Mouse (Mus musculus): ENCODE measurements around the gene Olfr1289. TPM values are rescaled to one million over a fixed set of nuclear protein-coding genes. Genes with fewer than 3 reads are reported as not detected.

Gene Olfr1289
- polyA plus RNA-seq (2012; rRNA removed), result not detected in 2 replicates

DNA sequence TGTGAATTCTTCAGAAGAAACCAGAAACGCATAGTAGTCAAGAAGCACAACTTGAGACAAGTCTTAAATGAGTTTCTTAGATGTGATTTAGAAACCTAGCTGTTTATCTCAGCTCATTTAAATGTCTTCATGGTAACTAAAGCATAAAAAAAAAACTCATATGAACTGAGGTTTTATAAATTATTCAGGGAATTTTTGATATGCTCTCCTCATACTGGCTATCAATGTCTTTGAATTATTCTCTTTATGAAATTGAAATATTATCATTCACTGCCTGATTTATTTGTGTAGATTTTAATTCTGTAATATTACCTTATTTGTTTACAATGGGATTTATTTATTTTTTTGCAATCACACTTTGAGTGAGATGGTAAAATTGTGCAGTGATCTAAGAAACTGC lies at the start of gene Olfr1289:
TSS of gene Olfr1289 (plus strand) at position 301 of the 400 bp plus-strand sequence.
- TF ChIP-seq POLR2A (IDR thresholded peaks at IDR 0.05; ENCODE audit: borderline replicate concordance, extremely low read depth, insufficient read depth, insufficient read length, poor library complexity, severe bottlenecking), result no peak
- TF ChIP-seq CTCF (IDR thresholded peaks at IDR 0.05; ENCODE audit: borderline replicate concordance, extremely low read depth, insufficient read depth, insufficient read length), result no peak
- DNase-seq (ENCODE audit: low read depth), result no peak

DNA sequence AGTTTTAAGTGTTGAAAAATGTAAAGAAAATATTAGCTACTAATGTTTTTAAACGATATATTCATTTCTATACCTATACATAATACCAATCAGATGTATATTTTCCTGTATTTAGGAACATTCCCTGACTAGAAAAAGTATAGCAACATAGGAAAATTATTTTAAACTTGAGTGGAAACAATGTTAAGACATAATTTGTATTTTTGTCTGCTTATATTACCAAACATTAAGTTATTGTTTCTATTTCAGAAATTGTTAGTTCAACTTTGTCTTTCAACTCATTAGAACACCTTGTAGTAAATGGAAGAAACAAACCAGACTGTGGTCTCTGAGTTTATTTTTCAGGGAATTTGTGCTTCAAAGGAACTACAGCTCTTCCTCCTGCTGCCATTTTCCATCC lies 31.8 kb upstream of the Olfr1289 start, which contains the start of gene Olfr1287:
TSS of gene Olfr1287 (plus strand) at position 301 of the 400 bp plus-strand sequence.
- no peak for DNase-seq (ENCODE audit: low read depth)
- TF ChIP-seq POLR2A (IDR thresholded peaks at IDR 0.05; ENCODE audit: borderline replicate concordance, extremely low read depth, insufficient read depth, insufficient read length, poor library complexity, severe bottlenecking), result no peak
- no peak for TF ChIP-seq CTCF (IDR thresholded peaks at IDR 0.05; ENCODE audit: borderline replicate concordance, extremely low read depth, insufficient read depth, insufficient read length)

DNA sequence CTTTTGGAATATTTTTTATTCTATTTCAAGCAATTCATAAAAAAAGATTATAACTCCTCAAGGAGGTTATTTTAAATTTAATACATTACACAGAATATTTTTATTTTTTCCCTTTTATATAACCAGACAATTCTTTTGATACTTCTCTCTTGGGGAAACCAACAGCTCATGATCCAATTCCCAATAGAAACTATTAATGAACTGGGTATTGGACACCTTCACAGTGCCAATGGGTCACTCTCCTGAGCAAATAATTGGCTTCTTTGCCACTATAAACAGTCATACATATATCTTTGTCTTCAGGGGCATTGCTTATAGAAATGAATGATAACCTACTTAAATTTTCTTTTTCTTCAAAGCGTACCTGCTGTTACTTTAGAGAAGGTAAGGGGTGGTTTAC lies 6.8 kb upstream of the Olfr1289 start, which contains the start of gene Olfr1288:
TSS of gene Olfr1288 (plus strand) at position 301 of the 400 bp plus-strand sequence.
- TF ChIP-seq CTCF (IDR thresholded peaks at IDR 0.05; ENCODE audit: borderline replicate concordance, extremely low read depth, insufficient read depth, insufficient read length), result no peak
- TF ChIP-seq POLR2A (IDR thresholded peaks at IDR 0.05; ENCODE audit: borderline replicate concordance, extremely low read depth, insufficient read depth, insufficient read length, poor library complexity, severe bottlenecking), result no peak
- DNase-seq (ENCODE audit: low read depth), result no peak

DNA sequence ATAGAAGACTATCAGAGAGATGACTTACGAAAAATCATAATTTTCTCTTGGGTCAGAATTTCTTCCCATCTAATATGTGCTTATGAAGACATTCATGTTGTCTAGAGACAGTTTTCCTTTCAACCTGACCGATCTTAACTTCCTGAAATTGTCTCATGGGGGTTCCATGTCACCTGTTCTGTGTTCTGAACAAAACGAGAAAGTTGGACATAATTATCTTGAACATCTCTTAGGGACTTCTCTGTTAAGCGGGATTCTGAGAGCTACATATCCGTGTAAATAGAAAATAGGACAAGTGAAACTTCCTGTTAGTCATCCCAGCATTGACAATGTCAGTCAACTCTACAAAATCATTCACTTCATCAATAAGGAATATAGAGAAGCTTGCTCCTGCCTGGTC lies 13.1 kb downstream of the Olfr1289 start, which contains the start of gene Olfr1290:
TSS of gene Olfr1290 (minus strand) at position 101 of the 400 bp plus-strand sequence.
- TF ChIP-seq CTCF (IDR thresholded peaks at IDR 0.05; ENCODE audit: borderline replicate concordance, extremely low read depth, insufficient read depth, insufficient read length) (no peak), POLR2A (IDR thresholded peaks at IDR 0.05; ENCODE audit: borderline replicate concordance, extremely low read depth, insufficient read depth, insufficient read length, poor library complexity, severe bottlenecking) (no peak)

DNA sequence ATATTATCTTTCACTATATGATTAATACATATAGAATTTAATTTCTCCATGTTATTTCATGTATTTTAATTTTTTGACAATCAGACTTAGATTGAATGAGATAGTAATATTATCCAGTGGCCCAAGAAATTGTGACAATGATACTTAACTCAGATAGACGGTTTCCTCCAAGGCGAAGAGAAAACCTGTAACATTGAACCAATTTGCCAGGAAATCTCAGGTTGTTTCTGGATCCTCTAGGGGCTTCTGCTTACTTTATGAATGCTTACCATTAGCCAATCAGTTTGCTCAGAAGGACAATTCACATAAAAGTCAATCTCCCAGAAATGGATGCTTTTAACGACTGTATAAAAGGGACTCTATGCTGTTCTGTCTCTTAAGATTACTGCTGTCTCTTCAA lies 16.3 kb downstream of the Olfr1289 start, which contains the start of gene Olfr1291-ps1:
TSS of gene Olfr1291-ps1 (plus strand) at position 301 of the 400 bp plus-strand sequence.
- DNase-seq (ENCODE audit: low read depth), result no peak
- TF ChIP-seq POLR2A (IDR thresholded peaks at IDR 0.05; ENCODE audit: borderline replicate concordance, extremely low read depth, insufficient read depth, insufficient read length, poor library complexity, severe bottlenecking) (no peak), CTCF (IDR thresholded peaks at IDR 0.05; ENCODE audit: borderline replicate concordance, extremely low read depth, insufficient read depth, insufficient read length) (no peak)

More for the DNA sequence above, 13.1 kb downstream of the Olfr1289 start, which contains the start of gene Olfr1290:
- no peak for DNase-seq (ENCODE audit: low read depth)

DNA sequence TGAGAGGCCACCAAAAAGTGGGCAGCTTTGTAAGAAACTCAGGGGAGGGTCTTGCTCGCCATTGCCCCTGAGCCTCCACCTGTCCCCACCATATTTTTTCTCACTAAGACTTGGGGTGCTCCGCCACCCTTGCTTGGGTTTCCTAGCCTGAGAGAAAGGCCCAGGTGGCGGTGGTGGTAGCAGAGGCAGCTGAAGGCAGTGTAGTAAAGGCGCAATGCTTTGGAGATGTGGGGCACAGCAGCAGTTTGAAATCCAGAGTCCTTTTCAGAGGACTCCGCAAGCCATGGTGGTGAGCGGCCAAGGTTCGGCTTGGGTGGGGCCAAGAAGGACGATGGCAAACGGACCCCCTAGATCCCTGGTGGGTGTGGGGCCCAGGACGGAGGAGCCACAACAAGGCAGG lies 36.8 kb downstream of the Olfr1289 start:
- no peak for TF ChIP-seq CTCF (IDR thresholded peaks at IDR 0.05; ENCODE audit: borderline replicate concordance, extremely low read depth, insufficient read depth, insufficient read length)
- no peak for TF ChIP-seq POLR2A (IDR thresholded peaks at IDR 0.05; ENCODE audit: borderline replicate concordance, extremely low read depth, insufficient read depth, insufficient read length, poor library complexity, severe bottlenecking)
- no peak for DNase-seq (ENCODE audit: low read depth)

DNA sequence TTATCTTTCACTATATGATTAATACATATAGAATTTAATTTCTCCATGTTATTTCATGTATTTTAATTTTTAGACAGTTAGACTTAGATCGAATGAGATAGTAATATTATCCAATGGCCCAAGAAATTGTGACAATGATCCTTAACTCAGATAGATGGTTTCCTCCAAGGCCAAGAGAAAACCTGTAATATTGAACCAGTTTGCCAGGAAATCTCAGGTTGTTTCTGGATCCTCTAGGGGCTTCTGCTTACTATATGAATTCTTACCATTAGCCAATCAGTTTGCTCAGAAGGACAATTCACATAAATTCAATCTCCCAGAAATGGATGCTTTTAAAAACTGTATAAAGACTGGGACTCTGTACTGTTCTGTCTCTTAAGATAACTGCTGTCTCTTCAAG lies 44.3 kb downstream of the Olfr1289 start, which contains the start of gene Olfr1293-ps:
TSS of gene Olfr1293-ps (plus strand) at position 301 of the 400 bp plus-strand sequence.
- no peak for TF ChIP-seq POLR2A (IDR thresholded peaks at IDR 0.05; ENCODE audit: borderline replicate concordance, extremely low read depth, insufficient read depth, insufficient read length, poor library complexity, severe bottlenecking)
- no peak for TF ChIP-seq CTCF (IDR thresholded peaks at IDR 0.05; ENCODE audit: borderline replicate concordance, extremely low read depth, insufficient read depth, insufficient read length)
- DNase-seq (ENCODE audit: low read depth), result no peak

Other genes starting within 250 kb of the Olfr1289 start
- gene Olfr1275, start 245.5 kb upstream of the Olfr1289 start, polyA plus RNA-seq (2012; rRNA removed), result not detected in 2 replicates
- gene Olfr1276, start 226.3 kb upstream of the Olfr1289 start, polyA plus RNA-seq (2012; rRNA removed), result not detected in 2 replicates
- not detected in 2 replicates for gene Olfr1277, start 206.7 kb upstream of the Olfr1289 start, polyA plus RNA-seq (2012; rRNA removed)
- gene Olfr1278, start 190.7 kb upstream of the Olfr1289 start, polyA plus RNA-seq (2012; rRNA removed), result not detected in 2 replicates
- gene Olfr1279, start 180.2 kb upstream of the Olfr1289 start, polyA plus RNA-seq (2012; rRNA removed), result not detected in 2 replicates
- not detected in 2 replicates for gene Olfr1280, start 166.8 kb upstream of the Olfr1289 start, polyA plus RNA-seq (2012; rRNA removed)
- gene Olfr1281, start 154.3 kb upstream of the Olfr1289 start, polyA plus RNA-seq (2012; rRNA removed), result not detected in 2 replicates
- not detected in 2 replicates for gene Olfr1282, start 144.7 kb upstream of the Olfr1289 start, polyA plus RNA-seq (2012; rRNA removed)
- gene Olfr1283, start 114.0 kb upstream of the Olfr1289 start, polyA plus RNA-seq (2012; rRNA removed), result not detected in 2 replicates
- not detected in 2 replicates for gene Olfr1284, start 105.3 kb upstream of the Olfr1289 start, polyA plus RNA-seq (2012; rRNA removed)
- not detected in 2 replicates for gene Olfr1286, start 57.7 kb upstream of the Olfr1289 start, polyA plus RNA-seq (2012; rRNA removed)
- not detected in 2 replicates for gene Olfr1287, start 31.7 kb upstream of the Olfr1289 start, polyA plus RNA-seq (2012; rRNA removed)
- not detected in 2 replicates for gene Olfr1288, start 6.7 kb upstream of the Olfr1289 start, polyA plus RNA-seq (2012; rRNA removed)
- not detected in 2 replicates for gene Olfr1290, start 13.0 kb downstream of the Olfr1289 start, polyA plus RNA-seq (2012; rRNA removed)
- gene Olfr1291-ps1, start 16.4 kb downstream of the Olfr1289 start, polyA plus RNA-seq (2012; rRNA removed), result not detected in 2 replicates
- gene Olfr1293-ps, start 44.4 kb downstream of the Olfr1289 start, polyA plus RNA-seq (2012; rRNA removed), result not detected in 2 replicates
- gene Olfr1294, start 59.5 kb downstream of the Olfr1289 start, polyA plus RNA-seq (2012; rRNA removed), result not detected in 2 replicates
- gene Olfr1295, start 88.9 kb downstream of the Olfr1289 start, polyA plus RNA-seq (2012; rRNA removed), result not detected in 2 replicates
- gene Olfr1297, start 145.7 kb downstream of the Olfr1289 start, polyA plus RNA-seq (2012; rRNA removed), result not detected in 2 replicates
- not detected in 2 replicates for gene Olfr1298, start 168.4 kb downstream of the Olfr1289 start, polyA plus RNA-seq (2012; rRNA removed)
- not detected in 2 replicates for gene Olfr1299, start 180.6 kb downstream of the Olfr1289 start, polyA plus RNA-seq (2012; rRNA removed)